Mouse (Mus musculus): Measurements from ENCODE around the gene Sdk2.

DNA sequence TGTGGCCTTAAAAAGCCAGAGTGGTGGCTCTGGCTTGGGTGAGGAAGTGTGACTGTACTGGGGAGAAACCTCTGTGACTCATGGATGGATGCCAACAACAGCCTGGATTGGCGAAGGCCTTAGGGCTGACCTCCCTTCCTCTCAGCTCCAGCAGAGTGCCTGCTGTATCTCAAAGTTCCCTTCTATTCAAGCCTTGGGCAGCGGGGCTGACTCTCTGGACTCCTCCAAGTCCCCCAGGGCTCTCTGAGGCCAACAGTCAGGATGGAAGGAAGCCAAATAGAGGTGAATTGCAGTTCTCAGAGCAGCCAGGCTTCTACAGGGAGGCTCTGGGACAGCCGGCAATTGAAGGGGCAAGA is 94.4 kb downstream of the Sdk2 start:
- TF ChIP-seq POLR2A (IDR thresholded peaks at IDR 0.05; ENCODE audit: control insufficient read depth in 1 of 2, insufficient read depth in 1 of 2, low read depth in 1 of 2, low read length in 2 of 2, poor library complexity in 1 of 2), result no peak
- no peak for TF ChIP-seq CHD1 (IDR thresholded peaks at IDR 0.05; ENCODE audit: low read depth, low read length)
- TF ChIP-seq CTCF (IDR thresholded peaks at IDR 0.05 in 2 of 3, conservative IDR thresholded peaks at IDR 0.05 in 1 of 3; ENCODE audit: control insufficient read depth in 1 of 3, insufficient read depth in 1 of 3, low read depth in 2 of 3, low read length in 3 of 3, poor library complexity in 1 of 3, severe bottlenecking in 1 of 3), result no peak
- TF ChIP-seq MAX (IDR thresholded peaks at IDR 0.05; ENCODE audit: low read length), result no peak
- no peak for TF ChIP-seq NELFE (IDR thresholded peaks at IDR 0.05; ENCODE audit: low read depth, low read length)
- no peak for TF ChIP-seq RAD21 (IDR thresholded peaks at IDR 0.05; ENCODE audit: low read depth, low read length)
- no peak for TF ChIP-seq MAZ (IDR thresholded peaks at IDR 0.05; ENCODE audit: low read depth, low read length)
- TF ChIP-seq MEF2A (IDR thresholded peaks at IDR 0.05; ENCODE audit: extremely low read depth, insufficient replicate concordance, low read depth, low read length, poor library complexity, severe bottlenecking), result no peak
- no peak for TF ChIP-seq POLR2AphosphoS5 (IDR thresholded peaks at IDR 0.05; ENCODE audit: borderline replicate concordance, low read depth, low read length)
- no peak for TF ChIP-seq EP300 (IDR thresholded peaks at IDR 0.05; ENCODE audit: low read depth in 1 of 2, low read length in 2 of 2)
